Mouse (Mus musculus) midbrain, embryonic 16.5 days (tissue): ENCODE data around the gene Sulf2. TPM values are rescaled to one million over a fixed set of nuclear protein-coding genes. Genes with fewer than 3 reads are reported as not detected.
A peak's percentile ranks its signal among the peaks of the same experiment; 100 is the strongest.

Source experiments
- ATAC-seq: fragments of 200-750 bp; cut with Nextera tagmentation; 2 replicates; pipeline ENCODE4 v1.8.0; 2017; ENCODE audit warnings: moderate TSS enrichment
- H3K27ac ChIP-seq: fragments of 300-500 bp; sonication (generic); 2 replicates; pipeline ENCODE4 v1.5.1; 2014; ENCODE audit warnings: mild to moderate bottlenecking, low read length, mixed read lengths
- H3K27me3 ChIP-seq: fragments of 300-500 bp; sonication (generic); 2 replicates; pipeline ENCODE4 v1.6.1; 2014; ENCODE audit warnings: low read depth, low read length, mixed read lengths; ENCODE audit not compliant: control insufficient read depth, insufficient read depth
- H3K36me3 ChIP-seq: fragments of 300-500 bp; sonication (generic); 2 replicates; pipeline ENCODE4 v1.6.1; 2014; ENCODE audit warnings: mild to moderate bottlenecking, low read length, moderate library complexity, mixed read lengths; ENCODE audit not compliant: control insufficient read depth, insufficient read depth
- H3K4me1 ChIP-seq: fragments of 300-500 bp; sonication (generic); 2 replicates; pipeline ENCODE4 v1.6.1; 2014; ENCODE audit warnings: mild to moderate bottlenecking, low read length, mixed read lengths; ENCODE audit not compliant: control insufficient read depth, insufficient read depth
- H3K4me2 ChIP-seq: fragments of 300-500 bp; sonication (generic); 2 replicates; pipeline ENCODE4 v1.6.1; 2014; ENCODE audit warnings: mild to moderate bottlenecking, low read length, mixed read lengths
- H3K4me3 ChIP-seq: fragments of 300-500 bp; sonication (generic); 2 replicates; pipeline ENCODE4 v1.5.1; 2014; ENCODE audit warnings: low read depth, mild to moderate bottlenecking, low read length, moderate library complexity, mixed read lengths
- H3K9ac ChIP-seq: fragments of 300-500 bp; sonication (generic); 2 replicates; pipeline ENCODE4 v1.6.1; 2014; ENCODE audit warnings: low read depth, low read length, mixed read lengths
- H3K9me3 ChIP-seq: fragments of 300-500 bp; sonication (generic); replicated peaks from 2 replicates; pipeline ENCODE4 v1.6.1; 2014; ENCODE audit warnings: mild to moderate bottlenecking, low read length, mixed read lengths; ENCODE audit not compliant: control insufficient read depth, poor library complexity, severe bottlenecking
- WGBS: fragments of 180-500 bp; shearing (Covaris S2); extraction: QIAGEN DNeasy Blood & Tissue Kit; methylation state at CpG from one replicate; pipeline ENCODE4 v1.1.7; 2014; 5-methylcytosine and 5-hydroxymethylcytosine counted together
- polyA plus RNA-seq: library from polyadenylated mRNA; unstranded; fragments of >200 nt; fragmentation: Nextera tagmentation; extraction: Ambion mirVana; gene quantifications from 2 replicates; pipeline ENCODE4 v1.2.1, GENCODE M21; 2015

The Sulf2 gene
- polyA plus RNA-seq, 1 experiment from 2014 or later = 88.1 TPM

DNA sequence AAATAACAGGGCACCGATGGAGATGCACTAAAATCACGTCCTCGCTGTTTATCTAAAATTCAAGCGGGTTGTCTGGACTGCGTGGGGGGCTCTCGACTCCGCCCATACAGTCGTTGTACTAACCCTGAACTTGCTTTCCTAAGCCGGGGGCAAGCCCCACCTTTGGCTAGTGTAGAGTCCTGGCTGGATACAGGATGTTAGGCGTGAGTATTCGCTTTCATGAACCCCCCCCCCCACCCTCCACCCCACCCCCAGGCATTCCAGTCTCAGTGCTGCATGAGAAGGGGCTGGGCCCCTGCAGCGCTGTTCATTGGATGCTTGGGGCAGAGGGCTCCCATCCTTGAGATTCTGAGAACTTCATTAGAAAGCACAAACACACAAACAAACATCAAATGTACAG lies 659 bp upstream of the Sulf2 start:
- H3K9ac ChIP-seq = no peak overlapping the region; the same call in 1 of the 2 replicates
- H3K4me3 ChIP-seq = peak overlapping the region; percentile 83; the same call in 1 of the 2 replicates
- 17% methylated on average over 12 of the region's 12 CpGs for WGBS
- peaks cover 2% of the 10 kb centered on the region; the same call in 1 of the 2 replicates for H3K27me3 ChIP-seq
- H3K36me3 ChIP-seq = no peaks in the 10 kb centered on the region
- H3K27ac ChIP-seq = 0 out of 2 replicates have a peak overlapping the region, but pooled peaks have one; percentile 89
- ATAC-seq = no peak
- no peaks in the 10 kb centered on the region for H3K9me3 ChIP-seq
- peak overlapping the region; percentile 95 for H3K4me2 ChIP-seq
- peaks cover 33% of the 10 kb centered on the region for H3K4me1 ChIP-seq

DNA sequence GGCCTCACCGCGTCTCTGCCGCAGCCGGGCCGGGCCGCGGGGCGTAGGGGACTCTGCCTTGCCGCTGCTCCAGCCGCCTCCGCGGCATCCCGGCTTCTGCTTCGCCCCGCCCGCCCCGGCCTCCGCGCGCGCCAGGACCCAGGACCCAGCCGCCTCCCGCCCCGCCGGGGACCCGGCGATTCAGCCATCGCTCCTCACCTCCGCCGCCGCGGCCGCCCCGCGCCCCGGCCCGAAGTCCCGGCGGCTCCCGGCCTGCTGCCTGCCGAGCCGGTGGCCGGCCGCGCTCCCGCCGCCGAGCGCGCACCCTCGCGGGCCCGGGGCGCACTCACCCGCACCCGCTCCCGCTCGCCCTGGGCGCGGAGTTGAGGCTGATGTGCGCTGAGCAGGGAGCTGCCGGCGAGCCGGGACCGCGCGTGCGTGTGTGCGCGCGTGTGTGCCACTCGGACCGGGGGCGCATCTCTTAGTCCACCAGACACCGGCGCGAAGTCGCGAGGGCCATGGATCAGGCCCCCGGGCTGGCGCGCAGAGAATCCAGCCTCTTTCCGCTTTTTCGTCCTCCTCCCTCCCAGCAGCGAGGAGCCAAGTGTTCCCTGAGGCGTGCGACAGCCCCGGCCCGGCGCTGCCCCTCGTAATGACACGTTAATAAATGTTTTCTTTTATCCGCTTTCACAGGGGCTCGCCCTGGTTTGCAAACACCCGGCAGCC lies 562 bp downstream of the Sulf2 start:
- 1% methylated on average over 61 of the region's 95 CpGs for WGBS
- Histone ChIP-seq H3K4me3 (peak overlapping the region; percentile 83), H3K9ac (peak overlapping the region; percentile 94), H3K4me2 (peak overlapping the region; percentile 95), H3K9me3 (no peaks in the 10 kb centered on the region), H3K4me1 (peaks cover 34% of the 10 kb centered on the region), H3K27ac (peak overlapping the region; percentile 89), H3K36me3 (no peaks in the 10 kb centered on the region), H3K27me3 (peaks cover 2% of the 10 kb centered on the region; the same call in 1 of the 2 replicates)
- peak; percentile 74 for ATAC-seq

DNA sequence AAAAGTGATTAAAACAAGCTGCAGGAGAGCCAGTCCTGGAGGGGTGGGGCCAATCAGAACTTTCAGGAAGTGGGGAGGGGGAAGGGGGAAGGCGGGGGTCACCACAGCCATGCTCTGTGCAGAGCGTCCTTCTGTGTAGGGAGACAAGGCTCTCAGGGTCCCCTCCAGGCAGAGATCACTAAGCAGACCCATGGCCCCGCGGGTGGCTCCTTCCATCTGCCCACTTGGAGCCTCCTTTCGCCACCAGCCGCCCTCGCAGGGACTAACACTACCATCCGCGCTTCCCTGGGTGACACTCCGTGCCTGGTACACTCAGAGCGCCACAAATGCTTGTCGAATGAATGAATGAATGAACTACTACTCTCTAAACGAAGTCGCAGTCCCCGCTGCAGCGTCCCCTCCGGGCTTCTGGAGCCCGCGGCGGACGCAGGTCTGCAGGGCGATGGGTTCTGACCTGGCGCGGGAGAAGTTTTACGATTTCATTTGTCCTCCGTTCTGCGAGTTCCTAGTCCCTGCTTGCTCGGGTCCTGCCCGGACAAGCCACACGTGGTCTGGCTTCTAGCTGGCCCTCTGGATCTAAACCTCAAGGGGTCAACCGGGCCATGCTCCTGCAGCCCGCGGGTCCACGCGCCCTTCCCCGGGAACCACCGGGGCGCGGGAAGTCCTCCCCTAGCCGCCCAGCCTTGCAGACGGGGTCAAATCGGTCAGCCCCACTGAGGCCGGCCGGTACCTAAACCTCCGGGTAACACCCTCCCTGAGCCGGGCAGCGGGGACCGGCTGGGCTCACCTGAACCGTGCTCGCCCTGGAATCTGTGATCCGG lies 1.4 kb downstream of the Sulf2 start:
- no peak for ATAC-seq
- H3K4me1 ChIP-seq = peaks cover 35% of the 10 kb centered on the region

DNA sequence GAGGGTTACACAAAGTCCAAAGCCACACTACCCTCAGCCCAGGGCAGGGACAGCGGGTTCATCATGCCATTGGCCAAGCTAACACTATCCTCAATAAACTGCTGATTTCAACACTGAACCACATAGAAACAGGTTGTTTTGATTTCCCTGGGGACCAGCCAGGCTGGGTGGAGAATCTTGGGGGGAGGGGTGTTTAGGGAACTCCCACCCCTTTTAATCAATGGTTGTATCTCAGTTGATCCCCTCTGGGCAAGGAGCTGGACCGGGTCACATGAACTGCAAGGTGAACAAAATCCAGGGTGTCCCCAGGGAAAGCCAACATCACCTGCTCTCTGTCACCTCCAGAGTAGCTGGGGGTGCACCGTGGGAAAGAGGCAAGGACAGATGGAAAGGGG lies 2.1 kb downstream of the Sulf2 start:
- Histone ChIP-seq H3K27ac (no peak overlapping the region), H3K36me3 (no peaks in the 10 kb centered on the region), H3K4me2 (peak overlapping the region; percentile 95), H3K4me1 (peaks cover 38% of the 10 kb centered on the region), H3K27me3 (peaks cover 2% of the 10 kb centered on the region; the same call in 1 of the 2 replicates), H3K9ac (peak overlapping the region; percentile 94), H3K9me3 (no peaks in the 10 kb centered on the region), H3K4me3 (peak overlapping the region; percentile 83)
- WGBS = 29% methylated on average over 3 of the region's 3 CpGs
- ATAC-seq = no peak

More for the DNA sequence above, 1.4 kb downstream of the Sulf2 start:
- H3K9me3 ChIP-seq = no peaks in the 10 kb centered on the region
- peak overlapping the region; percentile 95 for H3K4me2 ChIP-seq
- under 1% methylated on average over 51 of the region's 51 CpGs for WGBS
- H3K36me3 ChIP-seq = no peaks in the 10 kb centered on the region
- peaks cover 2% of the 10 kb centered on the region; the same call in 1 of the 2 replicates for H3K27me3 ChIP-seq
- peak overlapping the region; percentile 94 for H3K9ac ChIP-seq
- peak overlapping the region; percentile 83 for H3K4me3 ChIP-seq
- H3K27ac ChIP-seq = peak overlapping the region; percentile 89

DNA sequence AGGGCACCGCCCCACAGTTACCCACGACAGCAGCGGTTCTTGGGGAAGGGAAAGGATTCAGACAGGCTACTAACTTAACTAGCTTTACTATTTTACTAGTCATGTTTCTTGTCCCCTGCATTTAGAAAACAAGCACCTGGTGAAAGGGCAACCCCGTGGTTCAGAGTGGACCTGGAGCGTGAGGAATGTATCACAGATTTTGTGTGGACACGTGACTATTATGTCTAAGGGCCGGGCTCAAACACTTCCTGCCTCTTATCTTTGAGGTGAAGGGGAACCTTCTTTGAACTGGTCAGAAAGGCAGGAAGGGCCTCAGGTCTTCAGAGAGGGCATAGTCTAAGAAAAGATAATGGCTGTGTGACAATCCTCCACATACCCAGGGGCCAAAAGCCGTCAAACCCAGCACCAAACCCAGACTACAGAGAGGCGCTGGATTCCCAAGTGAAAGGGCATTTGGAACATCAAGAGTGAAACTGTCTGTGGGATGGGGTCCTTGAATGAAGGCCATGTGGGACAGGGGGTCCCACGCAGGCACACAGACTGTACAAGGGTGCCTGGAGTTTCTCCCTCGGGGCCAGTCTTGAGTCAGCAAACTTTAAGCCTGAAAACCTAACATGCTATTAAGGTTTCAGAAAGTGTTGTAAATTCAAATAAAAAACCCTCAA lies 2.6 kb downstream of the Sulf2 start:
- Histone ChIP-seq H3K4me1 (peaks cover 38% of the 10 kb centered on the region), H3K27me3 (peaks cover 2% of the 10 kb centered on the region; the same call in 1 of the 2 replicates), H3K9me3 (no peaks in the 10 kb centered on the region), H3K4me3 (peak overlapping the region; percentile 83; the same call in 1 of the 2 replicates), H3K36me3 (no peaks in the 10 kb centered on the region), H3K27ac (no peak overlapping the region), H3K4me2 (peak overlapping the region; percentile 95), H3K9ac (0 out of 2 replicates have a peak overlapping the region, but pooled peaks have one; percentile 32)
- WGBS = 66% methylated on average over 11 of the region's 11 CpGs
- no peak for ATAC-seq

DNA sequence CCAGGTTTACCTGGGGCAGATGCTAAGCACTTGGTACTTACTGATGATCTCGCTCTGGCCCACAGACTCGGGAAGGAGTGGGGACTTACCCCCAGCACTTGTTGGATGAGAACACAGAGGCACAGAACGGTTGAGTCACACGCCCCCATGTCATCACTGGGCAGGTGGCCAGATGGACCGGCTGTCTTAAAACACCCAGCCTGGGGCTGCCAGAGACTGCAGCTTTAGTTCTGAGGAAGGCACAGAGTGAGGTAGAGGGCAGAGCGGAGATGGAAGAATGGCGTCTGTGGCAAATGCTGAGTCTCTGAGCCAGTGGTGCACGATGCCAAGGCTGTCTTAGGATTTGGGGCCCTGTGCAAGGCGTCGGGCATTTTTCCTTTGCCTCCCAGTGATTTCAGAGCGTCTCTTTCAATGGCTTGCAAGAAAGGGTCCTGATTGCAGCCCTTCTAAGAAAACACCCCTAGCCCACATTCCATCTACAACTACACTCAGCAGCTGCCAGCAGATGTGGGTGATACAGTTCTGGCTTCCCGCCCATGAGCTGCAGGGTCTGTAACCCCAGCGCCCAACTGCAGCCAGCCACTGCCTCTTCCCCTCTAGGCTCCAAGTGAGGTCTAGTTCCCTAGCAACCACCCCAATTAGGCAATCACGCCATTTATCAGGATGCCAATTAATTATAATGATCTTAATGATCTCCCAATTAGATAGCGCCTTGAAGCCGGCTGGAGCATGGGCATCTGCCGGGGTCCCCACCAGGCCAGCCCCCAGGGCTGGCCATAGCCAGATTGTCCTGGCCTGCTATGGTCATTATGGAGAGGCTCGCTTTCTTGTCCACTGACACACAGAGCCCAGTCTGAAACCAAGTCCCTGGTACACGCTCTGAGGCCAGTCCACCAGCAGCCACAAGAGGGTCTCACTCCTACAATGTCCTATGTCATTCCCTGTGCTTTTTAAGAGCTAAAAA lies 3.7 kb downstream of the Sulf2 start:
- Histone ChIP-seq H3K4me2 (peak overlapping the region; percentile 95), H3K9ac (0 out of 2 replicates have a peak overlapping the region, but pooled peaks have one; percentile 14), H3K27ac (peak overlapping the region; percentile 54), H3K36me3 (no peaks in the 10 kb centered on the region), H3K4me3 (peak overlapping the region; percentile 9), H3K4me1 (peaks cover 38% of the 10 kb centered on the region), H3K9me3 (no peaks in the 10 kb centered on the region), H3K27me3 (0 out of 2 replicates have a peak, but pooled peaks cover 4% of the 10 kb centered on the region)
- WGBS = 51% methylated on average over 19 of the region's 19 CpGs
- no peak for ATAC-seq

DNA sequence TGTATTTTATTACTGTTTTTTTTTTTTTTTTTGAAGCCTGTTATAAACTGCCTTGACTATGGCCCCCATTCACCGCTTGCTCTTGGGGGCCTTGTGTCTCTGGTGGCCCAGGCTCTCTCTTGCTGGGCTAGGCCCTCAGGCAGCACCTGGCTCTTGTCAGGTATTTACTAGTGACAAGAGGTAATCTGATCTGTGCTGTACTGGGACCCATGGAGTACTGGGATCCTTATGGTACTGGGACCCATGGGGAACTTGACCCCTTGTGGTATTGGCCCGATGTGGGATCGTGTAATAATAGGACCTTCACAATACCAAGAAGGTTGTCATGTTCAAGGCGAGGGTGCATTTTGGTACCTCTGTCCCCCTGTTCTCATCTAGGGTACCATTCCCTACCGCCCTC lies 4.9 kb downstream of the Sulf2 start:
- Histone ChIP-seq H3K4me3 (no peak overlapping the region), H3K9me3 (no peaks in the 10 kb centered on the region), H3K27ac (no peak overlapping the region), H3K27me3 (0 out of 2 replicates have a peak, but pooled peaks cover 4% of the 10 kb centered on the region), H3K4me2 (no peak overlapping the region), H3K36me3 (no peaks in the 10 kb centered on the region), H3K9ac (no peak overlapping the region), H3K4me1 (peaks cover 31% of the 10 kb centered on the region)
- no peak for ATAC-seq
- whole genome bisulfite sequencing = 94% methylated on average over 5 of the region's 5 CpGs

DNA sequence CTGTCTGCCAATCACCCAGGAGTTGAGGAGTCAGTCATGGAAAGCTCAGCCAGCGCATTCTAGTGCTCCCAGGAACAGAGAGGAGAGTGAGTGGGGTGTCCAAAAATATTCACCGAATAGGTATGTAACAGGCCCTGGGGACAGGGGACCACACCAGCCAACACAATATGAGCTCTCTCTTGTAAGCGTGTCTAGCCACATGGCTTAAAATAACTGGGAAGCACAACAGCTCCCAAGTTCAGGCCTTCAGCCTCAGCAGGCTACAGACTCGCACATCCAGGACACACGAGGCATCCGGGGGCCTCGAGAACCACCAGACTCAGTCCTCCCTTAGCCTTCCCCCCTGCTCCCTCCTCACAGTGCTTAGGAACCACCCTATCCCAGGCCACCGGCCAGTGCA lies 6.0 kb downstream of the Sulf2 start:
- Histone ChIP-seq H3K4me3 (no peak overlapping the region), H3K36me3 (no peaks in the 10 kb centered on the region), H3K27ac (no peak overlapping the region), H3K4me1 (peaks cover 30% of the 10 kb centered on the region), H3K9me3 (no peaks in the 10 kb centered on the region), H3K9ac (no peak overlapping the region), H3K4me2 (no peak overlapping the region), H3K27me3 (0 out of 2 replicates have a peak, but pooled peaks cover 4% of the 10 kb centered on the region)
- no peak for ATAC-seq
- 81% methylated on average over 8 of the region's 8 CpGs for WGBS
